Mouse (Mus musculus) monocyte, adult 5-6 weeks (primary cell): ENCODE results near the gene Kcnj6. TPM values are rescaled to one million over a fixed set of nuclear protein-coding genes. Genes with fewer than 3 reads are reported as not detected.

Source experiments
- ATAC-seq: fragments of 153-309, 156-312 bp; replicated peaks from 2 replicates; pipeline ENCODE4 v1.8.0; 2017; ENCODE audit warnings: mild to moderate bottlenecking; ENCODE audit not compliant: low TSS enrichment, insufficient number of reproducible peaks, severe bottlenecking, poor library complexity, low FRiP score
- total RNA-seq: library from RNA; stranded (forward); fragments of 200-1000, 200-491, 200-594 nt; gene quantifications from 3 replicates; pipeline ENCODE4 v1.2.3, GENCODE M21; 2017

The Kcnj6 gene
- total RNA-seq, 1 experiment from 2014 or later = not detected

- no peak for ATAC-seq
Measured at GRCm38 (mm10) chr16:94798241-94798640, 199.3 kb downstream of the Kcnj6 start.

- ATAC-seq = no peak
Measured at GRCm38 (mm10) chr16:94797366-94797765, 200.1 kb downstream of the Kcnj6 start.

GRCm38 (mm10) chr16:94793041-94793440 lies 204.5 kb downstream of the Kcnj6 start:
- ATAC-seq = no peak

- no peak for ATAC-seq
Measured at GRCm38 (mm10) chr16:94789958-94790357, 207.5 kb downstream of the Kcnj6 start.

- no peak for ATAC-seq
Measured at GRCm38 (mm10) chr16:94788716-94789115, 208.8 kb downstream of the Kcnj6 start.

DNA sequence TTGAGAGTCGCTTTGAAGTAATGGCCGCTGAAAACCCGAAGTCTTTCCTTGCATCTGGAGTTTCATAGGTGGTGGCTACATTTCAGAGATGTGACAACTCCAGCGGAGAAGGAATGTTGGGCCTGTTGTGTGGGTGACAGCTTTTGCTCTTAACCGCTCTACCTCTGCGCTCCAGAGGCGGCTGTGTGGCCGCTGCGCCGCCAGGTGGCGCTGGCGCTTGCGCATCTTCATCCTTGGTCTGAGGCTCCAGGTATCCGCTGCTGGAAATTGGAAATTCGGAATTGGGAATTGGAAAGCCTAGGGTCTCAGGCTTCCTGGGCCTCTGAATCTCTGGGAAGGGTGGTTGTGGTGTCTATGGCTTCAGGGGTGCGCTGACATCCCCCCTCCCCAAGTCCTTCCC lies 209.3 kb downstream of the Kcnj6 start:
- no peak for ATAC-seq

DNA sequence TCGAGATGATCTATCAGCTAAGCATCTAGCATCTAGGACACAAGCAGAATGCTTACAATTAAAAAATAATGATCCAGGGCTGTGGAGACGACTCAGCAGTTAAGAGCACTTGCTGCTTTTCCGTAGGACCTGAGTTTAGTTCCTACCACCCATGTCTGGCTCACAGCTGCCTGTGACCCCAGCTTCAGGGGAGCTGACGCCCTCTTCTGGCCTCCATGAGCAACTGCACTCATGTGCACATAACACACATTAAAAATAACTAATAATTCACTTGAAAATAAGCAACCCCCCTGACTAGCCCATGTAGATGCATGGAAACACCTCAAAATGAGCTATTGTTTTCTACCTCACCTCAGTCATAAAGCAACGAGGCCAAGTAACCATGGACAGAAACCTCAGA lies 211.6 kb downstream of the Kcnj6 start:
- ATAC-seq = no peak

GRCm38 (mm10) chr16:94783696-94784095 lies 213.8 kb downstream of the Kcnj6 start:
- no peak for ATAC-seq

- ATAC-seq = no peak
Measured at GRCm38 (mm10) chr16:94782110-94782946, 215.2 kb downstream of the Kcnj6 start.

DNA sequence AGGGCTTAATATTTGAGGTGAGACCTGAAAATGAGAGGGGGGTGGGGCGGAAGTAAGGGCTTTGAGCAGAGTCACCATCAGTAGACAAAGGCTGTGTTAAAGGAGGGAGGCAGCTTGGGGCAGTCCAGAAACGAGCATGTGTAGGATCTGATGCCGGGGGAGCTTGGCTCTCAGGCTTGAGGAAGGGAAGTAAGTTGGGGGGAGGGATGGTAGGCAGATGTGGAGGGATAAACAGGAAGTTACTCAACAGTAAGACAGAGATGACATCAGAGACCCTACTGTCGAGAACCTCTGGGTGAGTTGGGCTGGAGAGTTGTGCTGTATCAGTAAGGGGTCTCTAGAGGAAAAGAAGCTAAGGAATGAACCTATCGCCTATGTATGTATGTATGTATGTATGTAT lies 223.6 kb downstream of the Kcnj6 start:
- no peak for ATAC-seq

GRCm38 (mm10) chr16:94767606-94768005 lies 229.9 kb downstream of the Kcnj6 start:
- ATAC-seq = no peak

DNA sequence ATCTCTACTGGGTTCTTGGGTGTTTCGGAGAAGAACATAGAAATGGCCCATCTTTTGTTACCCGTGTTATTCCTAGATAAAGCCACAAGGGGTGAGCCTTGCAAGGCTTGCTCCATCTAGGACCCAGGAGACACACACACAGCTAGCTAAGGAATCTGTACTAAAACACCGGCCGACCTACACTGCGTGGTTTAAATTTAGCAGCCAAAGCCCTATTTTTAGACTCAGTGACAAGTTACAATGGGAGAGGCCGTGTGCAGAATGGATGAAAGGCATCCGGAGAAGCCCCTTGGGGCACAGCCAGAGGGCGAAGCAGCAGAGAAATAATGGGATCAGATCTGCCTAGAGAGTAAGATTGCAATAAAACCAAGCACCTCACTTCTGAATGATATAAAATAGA lies 232.4 kb downstream of the Kcnj6 start:
- ATAC-seq = no peak

DNA sequence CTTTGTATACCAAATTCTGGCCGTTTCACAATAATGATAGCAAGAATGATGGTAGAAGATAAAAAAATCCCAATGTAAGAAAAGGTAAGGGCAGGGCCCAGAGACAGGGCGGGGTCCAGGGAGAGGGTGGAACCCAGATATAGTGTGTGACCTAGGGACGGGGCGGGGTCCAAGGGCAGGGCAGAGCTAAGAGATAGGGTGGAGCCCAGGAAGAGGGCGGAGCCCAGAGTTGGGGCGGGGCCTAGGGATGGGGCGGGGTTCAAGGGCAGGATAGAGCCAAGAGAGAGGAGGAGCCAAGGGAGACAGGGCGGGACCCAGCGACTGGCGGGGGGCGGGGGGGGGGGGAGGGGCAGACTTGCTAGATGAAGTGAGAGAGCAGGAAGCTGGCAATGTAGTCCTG lies 236.8 kb downstream of the Kcnj6 start:
- no peak for ATAC-seq

- ATAC-seq = no peak
Measured at GRCm38 (mm10) chr16:94759761-94760160, 237.7 kb downstream of the Kcnj6 start.

DNA sequence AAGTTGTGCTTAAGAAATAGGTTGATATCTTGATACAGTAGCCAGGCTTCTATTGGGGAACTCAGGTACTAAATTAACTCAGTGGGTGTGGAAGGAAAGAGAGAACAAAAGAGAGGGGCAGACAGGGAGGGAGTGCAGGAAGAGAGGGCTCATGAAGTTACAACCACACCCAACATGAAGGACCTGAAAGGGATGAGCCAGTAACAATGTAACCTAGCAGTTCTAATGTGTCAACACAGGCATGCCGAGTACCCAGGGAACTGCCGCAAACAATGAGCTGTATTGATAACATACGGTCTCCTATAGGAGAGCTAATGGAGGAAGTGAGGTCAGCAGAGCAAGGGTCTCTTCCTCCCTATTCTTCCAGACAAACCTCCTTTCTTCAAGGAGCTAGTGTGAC lies 238.9 kb downstream of the Kcnj6 start:
- no peak for ATAC-seq

GRCm38 (mm10) chr16:94756352-94756751 lies 241.1 kb downstream of the Kcnj6 start:
- no peak for ATAC-seq

GRCm38 (mm10) chr16:94753453-94753852 lies 244.0 kb downstream of the Kcnj6 start:
- ATAC-seq = no peak

DNA sequence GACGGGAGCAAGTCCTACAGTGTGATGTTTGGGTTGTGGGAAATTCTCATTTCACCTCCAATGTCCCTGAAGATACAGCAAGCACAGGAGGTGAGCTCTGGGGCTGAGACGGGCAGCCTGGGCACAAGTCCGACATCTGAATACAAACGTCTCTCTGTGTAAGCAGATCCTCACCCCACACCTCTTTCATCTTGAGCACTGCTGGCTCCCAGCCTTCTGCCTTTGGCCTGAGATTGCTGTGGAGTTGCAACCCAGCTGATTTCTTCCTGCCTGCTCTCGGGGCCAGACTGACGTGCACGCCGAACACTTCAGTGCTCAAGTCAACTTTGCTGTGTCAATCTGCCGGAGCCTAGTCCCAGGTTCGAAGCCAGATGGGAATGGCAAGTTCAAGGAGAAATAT lies 244.7 kb downstream of the Kcnj6 start:
- ATAC-seq = no peak

DNA sequence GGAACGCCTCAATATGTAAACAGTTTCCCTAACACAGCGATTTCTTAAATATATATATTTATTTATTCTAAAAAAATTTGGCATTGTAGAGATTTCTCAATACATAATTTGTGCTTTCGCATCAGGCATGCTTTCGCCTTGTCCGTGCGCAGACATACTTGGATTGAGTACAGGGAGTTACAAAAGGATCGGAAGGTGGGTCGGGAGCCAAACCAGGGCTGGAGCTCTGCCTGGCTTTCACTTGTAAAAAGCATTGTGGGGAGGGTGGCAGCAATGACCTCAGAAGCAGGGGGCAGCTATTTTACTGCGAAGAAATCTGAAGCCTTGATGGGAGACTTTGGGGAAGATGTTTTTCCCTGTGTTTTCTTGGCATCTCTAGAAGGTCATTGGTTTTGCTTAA lies 252.5 kb downstream of the Kcnj6 start:
- ATAC-seq = no peak

DNA sequence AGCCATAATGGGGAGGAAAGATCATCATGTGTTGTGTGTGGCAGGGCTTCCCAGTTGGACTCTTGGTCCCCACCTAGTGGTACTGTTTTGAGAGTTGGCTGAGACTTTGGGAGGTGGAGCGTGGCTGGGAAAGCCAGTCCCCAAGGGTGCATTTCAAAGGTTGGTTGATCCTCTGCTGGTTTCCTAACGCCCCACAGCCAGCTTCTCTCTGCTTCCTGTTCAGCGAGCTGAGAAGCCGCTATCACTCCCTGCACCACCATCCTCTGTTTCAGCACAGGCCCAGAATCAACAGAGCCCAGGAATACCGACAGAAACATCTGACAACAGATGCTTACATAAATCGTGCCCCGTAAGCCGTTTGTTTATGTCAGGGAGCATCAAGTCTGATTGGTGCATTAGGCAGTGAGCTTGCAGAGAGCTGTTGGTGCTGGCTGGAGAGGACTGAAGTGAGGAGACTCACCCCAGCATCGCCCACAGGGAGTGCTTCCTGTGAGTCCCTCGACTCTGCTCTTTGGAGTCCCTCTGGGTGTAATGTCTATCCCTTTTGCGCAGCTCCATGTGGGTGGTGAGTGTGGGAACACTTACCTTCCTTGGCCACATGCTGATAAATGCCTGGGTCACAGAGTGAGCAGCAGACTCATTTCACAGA lies 253.5 kb downstream of the Kcnj6 start:
- no peak for ATAC-seq
